ENCODE assay signal across 7 mouse cellular contexts in genomic region chr13:58402744-58403110, GRCm38 (mm10). TPM values are rescaled to one million over a fixed set of nuclear protein-coding genes. Genes with fewer than 3 reads are reported as not detected.
DNase-seq lines count a peak whose midpoint lies in the region; ATAC-seq and TF ChIP-seq lines count a peak whose summit lies in the region.

No protein-coding gene starts in this region.

- peak overlapping the region; percentile 96 for H3K4me3 ChIP-seq in megakaryocyte, embryonic 14.5 days (replicated peaks)
- peak overlapping the region; percentile 98 for H3K4me3 ChIP-seq in forebrain, embryonic 10.5 days
- H3K4me3 ChIP-seq in limb, embryonic 14.5 days (replicated peaks; ENCODE audit: low read length) = peak overlapping the region; percentile 100
- H3K4me3 ChIP-seq in olfactory bulb, adult 2 months (ENCODE audit: insufficient read depth, low read depth, low read length) = peak overlapping the region; percentile 97

- H3K9ac ChIP-seq in limb, embryonic 14.5 days (ENCODE audit: low read depth, low read length, severe bottlenecking) = peak overlapping the region; percentile 100

- H3K4me1 ChIP-seq in megakaryocyte, embryonic 14.5 days = peaks cover 15% of the 10 kb centered on the region
- peaks cover 25% of the 10 kb centered on the region for H3K4me1 ChIP-seq in forebrain, embryonic 10.5 days
- no peaks in the 10 kb centered on the region for H3K4me1 ChIP-seq in limb, embryonic 14.5 days (ENCODE audit: control insufficient read depth, insufficient read depth, low read length)
- peaks cover 3% of the 10 kb centered on the region; the same call in 1 of the 2 replicates for H3K4me1 ChIP-seq in olfactory bulb, adult 2 months (ENCODE audit: control insufficient read depth, insufficient read depth, low read length)

- TF ChIP-seq CTCF in olfactory bulb, adult 2 months (IDR thresholded peaks at IDR 0.05; ENCODE audit: insufficient read depth, low read depth, low read length) = no peak

- WGBS in forebrain, embryonic 10.5 days = under 1% methylated on average over 47 of the region's 48 CpGs
- 1% methylated on average over 13 of the region's 48 CpGs for WGBS in limb, embryonic 14.5 days
- under 1% methylated on average over 36 of the region's 48 CpGs for WGBS in olfactory bulb, adult 2 months

- TF ChIP-seq POLR2A in limb, embryonic 14.5 days (IDR thresholded peaks at IDR 0.05; ENCODE audit: borderline replicate concordance, extremely low read depth, insufficient read depth, insufficient read length) = no peak
- TF ChIP-seq POLR2A in olfactory bulb, adult 2 months (IDR thresholded peaks at IDR 0.05; ENCODE audit: insufficient read depth, low read depth, low read length) = no peak

- H3K27ac ChIP-seq in forebrain, embryonic 10.5 days = peak overlapping the region; percentile 100
- H3K27ac ChIP-seq in limb, embryonic 14.5 days (replicated peaks; ENCODE audit: low read depth, low read length) = peak overlapping the region; percentile 99
- peak overlapping the region; percentile 88 for H3K27ac ChIP-seq in olfactory bulb, adult 2 months (ENCODE audit: insufficient read depth, low read depth, low read length)

- no peaks in the 10 kb centered on the region for H3K9me3 ChIP-seq in megakaryocyte, embryonic 14.5 days
- no peaks in the 10 kb centered on the region for H3K9me3 ChIP-seq in forebrain, embryonic 10.5 days
- H3K9me3 ChIP-seq in limb, embryonic 14.5 days (ENCODE audit: control insufficient read depth, low read length) = no peaks in the 10 kb centered on the region

- H3K27me3 ChIP-seq in megakaryocyte, embryonic 14.5 days (replicated peaks) = no peaks in the 10 kb centered on the region
- no peaks in the 10 kb centered on the region for H3K27me3 ChIP-seq in forebrain, embryonic 10.5 days (ENCODE audit: poor library complexity, severe bottlenecking)
- no peaks in the 10 kb centered on the region for H3K27me3 ChIP-seq in limb, embryonic 14.5 days (ENCODE audit: control insufficient read depth, insufficient read depth, low read length)

- no peak for ATAC-seq in megakaryocyte, adult 5-6 weeks (ENCODE audit: poor library complexity, severe bottlenecking)
- peak; percentile 47 for ATAC-seq in limb, embryonic 14.5 days (ENCODE audit: low FRiP score, low read depth)

- no peak for DNase-seq in forebrain, embryonic 10.5 days (ENCODE audit: extremely low spot score, low spot score)
- no peak for DNase-seq in limb, embryonic 14.5 days (ENCODE audit: low spot score)
- DNase-seq in gastrocnemius, postnatal 10 days = no peak
- no peak for DNase-seq in adrenal gland, adult 18-20 months (ENCODE audit: low spot score in 2 of 2)

- H3K4me2 ChIP-seq in limb, embryonic 14.5 days (replicated peaks; ENCODE audit: low read depth, low read length, severe bottlenecking) = peak overlapping the region; percentile 49

- peaks cover 41% of the 10 kb centered on the region for H3K36me3 ChIP-seq in megakaryocyte, embryonic 14.5 days (replicated peaks; ENCODE audit: low read length)
- H3K36me3 ChIP-seq in forebrain, embryonic 10.5 days (replicated peaks) = peaks cover 37% of the 10 kb centered on the region
- H3K36me3 ChIP-seq in limb, embryonic 14.5 days (ENCODE audit: control insufficient read depth, insufficient read depth, low read length) = peaks cover 26% of the 10 kb centered on the region

RNA-seq across cellular contexts. Expression of gene Hnrnpk, which starts 0.4 kb away (rescaled TPM):
- 91.3 and 488 TPM in 2 replicates for polyA plus RNA-seq in megakaryocyte, embryonic 14.5 days (2012; ENCODE audit: insufficient read depth, low replicate concordance)
- 665 and 701 TPM in 2 replicates for total RNA-seq in megakaryocyte, adult 5-6 weeks (2015)
- total RNA-seq in megakaryocyte, adult 5-6 weeks (2017) = 1,381 and 1,571 TPM in 2 replicates
- polyA plus RNA-seq in forebrain, embryonic 10.5 days (2016; fragmentation: Nextera tagmentation; extraction: Ambion mirVana) = 2,219 and 2,417 TPM in 2 replicates
- polyA plus RNA-seq in limb, embryonic 14.5 days (2012; rRNA removed) = 816 and 883 TPM in 2 replicates
- 1,312 and 1,461 TPM in 2 replicates for polyA plus RNA-seq in limb, embryonic 14.5 days (2014; fragmentation: Nextera tagmentation; extraction: Ambion mirVana)
- polyA plus RNA-seq in olfactory bulb, adult 2 months (2012; ENCODE audit: insufficient read depth, insufficient read length, low replicate concordance, missing spikeins) = 1,477 and 1,573 TPM in 2 replicates
- total RNA-seq in gastrocnemius, postnatal 10 days (2021) = 100 to 1,000 TPM; 504 to 564 TPM
- total RNA-seq in adrenal gland, adult 18-20 months (2021) = 100 to 1,000 TPM; 806 to 881 TPM

RNA-seq across cellular contexts. Expression of gene Rmi1, which starts 0.7 kb away (rescaled TPM):
- 0.42 and 2.8 TPM in 2 replicates for polyA plus RNA-seq in megakaryocyte, embryonic 14.5 days (2012; ENCODE audit: insufficient read depth, low replicate concordance)
- 40.6 and 46.0 TPM in 2 replicates for total RNA-seq in megakaryocyte, adult 5-6 weeks (2015)
- 23.6 and 25.5 TPM in 2 replicates for total RNA-seq in megakaryocyte, adult 5-6 weeks (2017)
- 30.8 and 32.7 TPM in 2 replicates for polyA plus RNA-seq in forebrain, embryonic 10.5 days (2016; fragmentation: Nextera tagmentation; extraction: Ambion mirVana)
- 14.4 and 15.2 TPM in 2 replicates for polyA plus RNA-seq in limb, embryonic 14.5 days (2012; rRNA removed)
- polyA plus RNA-seq in limb, embryonic 14.5 days (2014; fragmentation: Nextera tagmentation; extraction: Ambion mirVana) = 23.5 and 24.0 TPM in 2 replicates
- not detected in 2 replicates for polyA plus RNA-seq in olfactory bulb, adult 2 months (2012; ENCODE audit: insufficient read depth, insufficient read length, low replicate concordance, missing spikeins)
- 1 to 10 TPM; 6.5 to 7.8 TPM for total RNA-seq in gastrocnemius, postnatal 10 days (2021)
- total RNA-seq in adrenal gland, adult 18-20 months (2021) = 10 to 100 TPM; 18.0 to 19.1 TPM

RNA-seq across cellular contexts. Expression of gene 2210016F16Rik, which starts 17.7 kb away (rescaled TPM):
- 1.1 and 3.2 TPM in 2 replicates for polyA plus RNA-seq in megakaryocyte, embryonic 14.5 days (2012; ENCODE audit: insufficient read depth, low replicate concordance)
- 20.8 and 21.8 TPM in 2 replicates for total RNA-seq in megakaryocyte, adult 5-6 weeks (2015)
- total RNA-seq in megakaryocyte, adult 5-6 weeks (2017) = 12.3 and 12.6 TPM in 2 replicates
- polyA plus RNA-seq in forebrain, embryonic 10.5 days (2016; fragmentation: Nextera tagmentation; extraction: Ambion mirVana) = 29.1 and 29.4 TPM in 2 replicates
- polyA plus RNA-seq in limb, embryonic 14.5 days (2012; rRNA removed) = 15.3 and 15.7 TPM in 2 replicates
- 28.4 and 30.1 TPM in 2 replicates for polyA plus RNA-seq in limb, embryonic 14.5 days (2014; fragmentation: Nextera tagmentation; extraction: Ambion mirVana)
- polyA plus RNA-seq in olfactory bulb, adult 2 months (2012; ENCODE audit: insufficient read depth, insufficient read length, low replicate concordance, missing spikeins) = not detected in 2 replicates
- 10 to 100 TPM; 11.5 to 11.9 TPM for total RNA-seq in gastrocnemius, postnatal 10 days (2021)
- total RNA-seq in adrenal gland, adult 18-20 months (2021) = 10 to 100 TPM; 23.5 to 30.0 TPM

RNA-seq across cellular contexts. Expression of gene Kif27, which starts 43.8 kb away (rescaled TPM):
- not detected in 2 replicates for polyA plus RNA-seq in megakaryocyte, embryonic 14.5 days (2012; ENCODE audit: insufficient read depth, low replicate concordance)
- not detected in 2 replicates for total RNA-seq in megakaryocyte, adult 5-6 weeks (2015)
- not detected in 2 replicates for total RNA-seq in megakaryocyte, adult 5-6 weeks (2017)
- polyA plus RNA-seq in forebrain, embryonic 10.5 days (2016; fragmentation: Nextera tagmentation; extraction: Ambion mirVana) = 0.93 and 0.97 TPM in 2 replicates
- polyA plus RNA-seq in limb, embryonic 14.5 days (2012; rRNA removed) = 0.69 and 0.89 TPM in 2 replicates
- 0.39 and 0.58 TPM in 2 replicates for polyA plus RNA-seq in limb, embryonic 14.5 days (2014; fragmentation: Nextera tagmentation; extraction: Ambion mirVana)
- not detected in 2 replicates for polyA plus RNA-seq in olfactory bulb, adult 2 months (2012; ENCODE audit: insufficient read depth, insufficient read length, low replicate concordance, missing spikeins)
- total RNA-seq in gastrocnemius, postnatal 10 days (2021) = under 1 TPM; 0.33 to 0.34 TPM
- under 1 TPM; 0.70 to 0.90 TPM for total RNA-seq in adrenal gland, adult 18-20 months (2021)
